Mouse (Mus musculus) bone marrow, adult 2 months (tissue): ENCODE measurements around the gene Nr2e1.

ENCODE experiments used
- CTCF ChIP-seq: fragments of 200-500 bp; IDR thresholded peaks from 2 replicates; pipeline ENCODE4 v1.5.1; 2011; ENCODE audit warnings: low read length, control low read depth; ENCODE audit not compliant: control insufficient read depth, insufficient read depth
- POLR2A ChIP-seq: fragments of 200-500 bp; IDR thresholded peaks from 2 replicates; pipeline ENCODE4 v1.6.1; 2011; ENCODE audit warnings: low read depth, mild to moderate bottlenecking, control low read depth, low read length, borderline replicate concordance; ENCODE audit not compliant: control insufficient read depth

- TF ChIP-seq CTCF: no peak
- no peak for TF ChIP-seq POLR2A
These were observed 21.2 kb downstream of the Nr2e1 start for GRCm38 (mm10) chr10:42562272-42562671.
